Mouse (Mus musculus): Measurements from ENCODE around the gene Slc15a5. TPM values are rescaled to one million over a fixed set of nuclear protein-coding genes. Genes with fewer than 3 reads are reported as not detected.

The Slc15a5 gene
- total RNA-seq, 2 experiments from 2014 or later, result 3.9 to 11.0 TPM

DNA sequence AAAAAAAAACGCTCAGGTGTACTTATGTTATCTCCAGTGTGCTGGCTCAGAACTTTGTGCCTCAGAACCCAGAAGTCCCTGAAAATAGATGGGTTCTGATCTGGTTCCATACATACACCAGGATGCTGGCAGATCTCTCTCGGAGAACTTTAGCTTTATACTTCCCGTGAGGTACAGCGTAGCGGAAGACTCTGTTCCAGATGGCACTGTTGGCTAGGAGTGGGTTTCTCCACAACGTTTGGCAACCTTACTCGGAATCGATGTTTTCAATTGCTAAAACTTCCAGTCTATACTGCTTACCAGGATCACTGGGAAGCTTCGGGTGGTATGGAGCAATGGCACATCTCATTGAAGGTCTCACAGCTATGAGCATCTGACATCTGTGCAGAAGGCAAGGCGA, 9.8 kb downstream of the Slc15a5 start:
- DNase-seq (ENCODE audit: low spot score in 2 of 2), result no peak

DNA sequence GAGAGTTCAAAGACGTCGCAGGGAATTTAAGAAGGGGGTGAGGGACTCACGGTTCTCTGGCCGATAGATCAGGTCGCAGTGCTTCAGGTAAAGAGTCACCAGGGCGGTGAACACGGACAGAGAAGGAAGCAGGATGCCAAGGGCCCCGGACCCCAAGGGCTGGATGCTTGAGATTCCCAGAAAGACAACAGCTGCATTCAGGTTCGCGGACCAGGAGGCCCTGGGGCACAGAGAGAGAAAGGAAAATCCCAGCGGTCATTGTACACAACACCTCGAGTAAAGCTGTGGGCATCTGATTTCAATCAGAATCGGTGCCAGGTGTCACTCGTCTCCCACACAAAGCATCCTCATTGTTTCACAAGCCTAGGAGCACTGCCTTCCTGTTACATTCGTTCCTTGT, 24.1 kb downstream of the Slc15a5 start:
- DNase-seq (ENCODE audit: low spot score in 2 of 2), result no peak

GRCm38 (mm10) chr6:138054956-138055355, 24.8 kb downstream of the Slc15a5 start:
- DNase-seq (ENCODE audit: low spot score in 2 of 2), result no peak

- DNase-seq (ENCODE audit: low spot score in 2 of 2), result peak in 1 of 2 experiments; percentile 14
These were observed 25.6 kb downstream of the Slc15a5 start for GRCm38 (mm10) chr6:138054166-138054565.

GRCm38 (mm10) chr6:138053686-138054085, 26.0 kb downstream of the Slc15a5 start:
- DNase-seq (ENCODE audit: low spot score in 2 of 2), result no peak

- no peak for DNase-seq (ENCODE audit: low spot score in 2 of 2)
These were observed 34.4 kb downstream of the Slc15a5 start for GRCm38 (mm10) chr6:138045364-138045763.

DNA sequence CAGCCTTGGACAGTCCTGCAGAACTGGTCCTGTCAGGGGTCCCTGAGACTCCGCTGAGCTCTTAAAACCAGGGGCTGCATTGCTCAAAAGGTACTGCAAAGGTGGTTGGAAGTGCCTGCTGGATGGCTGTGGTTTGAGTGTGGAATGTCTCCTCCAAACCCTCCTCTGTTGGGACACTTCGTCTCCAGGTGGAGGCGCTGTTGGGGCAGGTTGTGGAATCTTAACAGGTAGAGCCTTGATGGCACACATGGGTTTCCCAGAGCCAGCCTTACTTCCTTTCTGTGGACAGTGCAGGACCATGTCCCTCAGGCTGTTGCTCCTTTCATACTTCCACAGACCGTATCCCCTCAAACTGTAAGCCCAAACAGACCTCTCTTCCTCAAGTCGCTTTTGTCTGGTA, 36.8 kb downstream of the Slc15a5 start:
- DNase-seq (ENCODE audit: low spot score in 2 of 2), result no peak

DNA sequence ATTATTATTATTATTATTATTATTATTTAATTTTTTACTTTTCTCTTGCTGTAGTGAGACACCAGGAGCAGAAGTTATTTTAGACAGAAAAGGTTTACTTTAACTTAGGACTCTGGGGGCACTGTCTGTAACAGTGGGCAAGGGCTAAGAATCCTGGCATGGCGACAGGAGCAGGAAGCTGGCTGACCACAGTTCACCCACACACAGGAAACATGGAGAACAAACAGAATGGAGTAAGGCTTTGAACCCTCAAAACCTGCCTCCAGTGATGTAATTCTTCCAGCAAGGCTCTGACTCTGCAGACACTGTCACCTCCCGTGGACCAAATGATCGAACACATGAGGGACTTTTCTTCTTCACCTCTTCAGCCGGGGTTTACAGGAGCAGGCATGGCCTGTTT, 37.9 kb downstream of the Slc15a5 start:
- no peak for DNase-seq (ENCODE audit: low spot score in 2 of 2)

DNA sequence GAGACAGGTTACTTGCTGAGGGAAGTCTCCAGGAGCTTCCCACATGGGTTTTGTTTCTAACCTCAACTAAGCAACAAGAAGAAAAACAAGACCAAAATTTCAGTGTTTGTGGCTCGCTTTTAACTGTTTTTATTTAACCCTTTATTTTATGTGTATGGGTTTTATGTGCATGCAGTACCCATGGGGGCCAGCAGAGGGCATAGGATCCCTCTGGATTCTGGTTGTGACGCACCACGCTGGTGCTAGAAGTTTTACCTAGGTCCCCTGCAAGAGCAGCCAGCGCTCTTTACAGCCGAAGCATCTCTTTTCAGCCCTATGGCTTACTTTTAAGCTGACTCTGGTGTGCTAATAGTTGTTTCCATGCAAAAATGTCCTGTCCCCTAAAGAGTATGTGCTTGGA, 42.1 kb downstream of the Slc15a5 start:
- no peak for DNase-seq (ENCODE audit: low spot score in 2 of 2)

- no peak for DNase-seq (ENCODE audit: low spot score in 2 of 2)
These were observed 42.8 kb downstream of the Slc15a5 start for GRCm38 (mm10) chr6:138036891-138037290.

- no peak for DNase-seq (ENCODE audit: low spot score in 2 of 2)
These were observed 62.8 kb downstream of the Slc15a5 start for GRCm38 (mm10) chr6:138016898-138017297.

GRCm38 (mm10) chr6:138014976-138015674, 64.6 kb downstream of the Slc15a5 start:
- DNase-seq (ENCODE audit: low spot score in 2 of 2), result no peak

DNA sequence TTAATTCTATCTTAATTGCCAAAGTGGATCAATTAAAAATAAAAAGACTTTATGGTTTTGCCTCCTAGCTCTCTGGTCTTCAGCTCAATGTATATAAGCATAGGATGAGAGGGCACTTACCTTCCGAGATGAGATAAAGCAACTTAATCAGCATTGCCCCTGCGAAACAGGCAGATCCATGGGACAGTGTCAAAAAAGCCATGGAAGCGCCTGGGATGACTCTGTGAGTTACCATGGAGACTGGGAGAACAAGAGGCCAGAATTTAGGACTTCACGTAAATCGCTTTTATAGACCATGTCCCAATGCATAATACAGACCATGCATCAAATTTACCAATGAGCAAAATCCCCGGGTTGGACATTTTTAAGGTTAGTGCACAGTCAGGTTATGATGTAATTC, 67.8 kb downstream of the Slc15a5 start:
- no peak for DNase-seq (ENCODE audit: low spot score in 2 of 2)

DNA sequence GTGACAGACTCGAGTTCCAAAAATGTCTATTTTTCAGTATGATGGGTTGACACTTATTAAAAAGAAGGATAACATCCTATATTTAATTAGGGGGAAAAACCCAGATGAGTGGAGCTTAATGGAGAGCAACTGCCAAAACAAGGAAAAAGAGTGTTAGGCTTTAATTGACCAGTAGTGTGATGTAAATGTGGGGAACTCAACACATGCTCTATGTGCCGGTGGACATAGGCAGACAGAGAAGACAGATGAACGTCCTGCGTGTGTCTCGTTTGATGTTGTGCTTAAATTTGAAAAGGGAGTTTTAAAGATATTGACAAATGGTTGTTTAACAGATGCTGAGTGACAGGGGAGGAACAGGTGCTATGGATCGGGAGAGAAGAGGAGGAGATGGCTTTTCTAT, 72.0 kb downstream of the Slc15a5 start:
- no peak for DNase-seq (ENCODE audit: low spot score in 2 of 2)

GRCm38 (mm10) chr6:138006525-138007251, 73.0 kb downstream of the Slc15a5 start:
- no peak for DNase-seq (ENCODE audit: low spot score in 2 of 2)

- DNase-seq (ENCODE audit: low spot score in 2 of 2), result peak in 1 of 2 experiments; percentile 2
These were observed 89.9 kb downstream of the Slc15a5 start for GRCm38 (mm10) chr6:137989853-137990252.

- no peak for DNase-seq (ENCODE audit: low spot score in 2 of 2)
These were observed 94.5 kb downstream of the Slc15a5 start for GRCm38 (mm10) chr6:137985169-137985568.

DNA sequence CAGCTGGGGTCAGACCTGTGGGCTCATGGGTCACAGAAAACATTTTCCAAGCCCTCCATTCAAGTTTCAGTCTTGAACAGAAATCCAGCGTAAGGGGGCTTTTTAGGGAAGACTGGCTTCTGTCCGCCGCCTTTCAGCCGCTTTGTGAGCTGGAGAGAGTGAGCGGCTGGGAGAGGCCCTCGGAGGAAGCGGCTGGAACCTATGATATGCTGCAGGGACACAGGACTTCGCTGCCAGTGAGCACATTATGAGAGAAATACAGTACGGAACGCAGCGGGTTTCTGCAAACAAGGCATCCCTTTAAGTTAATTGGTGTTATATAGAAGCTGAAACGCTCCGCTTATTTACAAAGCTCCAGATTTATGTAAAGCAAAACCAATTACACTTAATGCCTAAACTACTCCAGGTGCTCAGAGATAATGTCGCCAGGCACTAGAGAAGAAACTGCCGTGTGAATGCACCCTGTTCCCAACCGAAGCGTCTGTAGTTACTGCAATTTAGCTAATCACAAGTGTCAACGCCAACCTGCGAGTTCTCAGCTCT, 97.5 kb downstream of the Slc15a5 start:
- no peak for DNase-seq (ENCODE audit: low spot score in 2 of 2)

DNA sequence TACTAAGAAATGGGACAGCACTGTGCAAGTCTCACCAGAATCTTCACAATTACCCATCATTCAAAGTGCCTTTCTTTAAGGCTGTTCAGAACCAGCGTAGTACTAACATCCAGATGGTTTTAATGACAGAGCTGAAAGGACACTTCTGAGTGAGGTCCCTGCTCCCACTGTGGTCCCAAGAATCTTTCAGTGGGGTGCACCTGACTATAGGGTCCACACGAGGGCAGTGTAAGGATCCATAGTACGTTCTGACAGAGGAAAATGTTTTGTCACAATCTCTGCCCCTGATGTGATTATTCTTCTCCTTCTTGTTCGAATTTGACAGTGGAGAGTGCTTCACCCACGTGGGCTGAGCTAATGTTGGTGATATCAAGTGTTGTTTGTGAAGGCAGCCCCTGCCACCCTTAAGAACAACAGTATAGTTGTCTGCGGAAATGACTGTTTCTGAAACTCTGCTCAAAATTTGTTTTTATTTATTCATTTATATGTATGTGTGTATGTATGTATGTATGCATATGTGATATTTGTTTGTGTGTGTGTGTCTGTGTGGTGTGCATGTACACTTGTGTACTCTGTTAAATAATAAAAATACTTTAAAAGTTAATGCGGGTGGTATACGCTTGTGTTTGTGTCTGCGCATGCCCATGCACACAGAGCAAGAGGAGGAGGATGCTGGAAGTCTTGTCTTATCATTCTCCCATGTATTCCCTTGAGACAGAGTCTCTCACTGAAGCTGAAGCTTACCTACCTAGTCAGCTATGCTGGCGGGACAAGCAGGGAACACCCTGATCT, 98.6 kb downstream of the Slc15a5 start:
- no peak for DNase-seq (ENCODE audit: low spot score in 2 of 2)

DNA sequence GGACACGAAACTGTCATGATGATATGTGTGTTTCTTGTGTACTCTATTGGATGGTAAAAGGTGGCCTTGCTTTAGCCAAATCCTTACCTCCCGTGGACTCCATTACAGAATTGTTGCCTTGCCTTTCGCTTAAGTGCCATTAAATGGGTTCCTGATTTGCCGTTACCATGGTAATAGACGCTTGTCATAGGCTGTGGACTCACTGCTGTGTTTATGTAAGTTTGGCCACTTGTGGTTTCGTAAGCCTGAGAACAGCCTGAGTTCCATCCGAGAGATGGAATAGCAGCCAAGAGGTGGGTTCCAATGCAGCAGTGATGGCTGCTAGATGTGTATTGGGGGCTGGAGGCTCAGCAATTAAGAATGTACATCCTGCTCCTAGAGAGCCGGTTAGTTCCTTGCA, 99.3 kb downstream of the Slc15a5 start:
- no peak for DNase-seq (ENCODE audit: low spot score in 2 of 2)

- no peak for DNase-seq (ENCODE audit: low spot score in 2 of 2)
These were observed 99.9 kb downstream of the Slc15a5 start for GRCm38 (mm10) chr6:137979802-137980201.

DNA sequence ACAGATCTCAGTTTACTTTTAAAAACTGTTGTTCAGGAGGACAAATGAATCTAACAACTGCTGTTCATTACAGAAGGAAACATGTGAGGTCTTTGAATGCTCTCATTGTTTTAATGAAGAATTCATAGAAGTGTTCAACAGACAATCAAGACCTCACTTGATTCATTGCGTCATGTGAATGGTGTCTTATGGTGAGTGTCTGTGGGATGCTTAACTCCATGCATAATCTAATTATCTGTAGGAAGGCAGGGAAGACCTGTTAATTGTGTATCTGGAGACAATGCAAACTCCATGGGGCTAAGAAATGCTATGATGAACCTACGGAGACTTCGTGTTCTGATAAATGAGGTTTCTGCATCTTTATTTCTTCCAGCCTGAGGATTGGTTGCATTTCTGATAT, 103.7 kb downstream of the Slc15a5 start:
- DNase-seq (ENCODE audit: low spot score in 2 of 2), result no peak
